Mouse (Mus musculus): Measurements from ENCODE around the gene Arid1a.

- TF ChIP-seq POLR2A (IDR thresholded peaks at IDR 0.05; ENCODE audit: borderline replicate concordance, extremely low read depth, low read depth, low read length) (peak; percentile 35; the same call in 1 of the 2 replicates), CTCF (IDR thresholded peaks at IDR 0.05; ENCODE audit: insufficient read depth, low read length) (no peak)
Observed at GRCm38 (mm10) chr4:133631071-133631768, 125.3 kb downstream of the Arid1a start.
